Mouse (Mus musculus) limb, embryonic 11.5 days (tissue): ENCODE results near the gene Tbx10. TPM values are rescaled to one million over a fixed set of nuclear protein-coding genes. Genes with fewer than 3 reads are reported as not detected.
A peak's percentile ranks its signal among the peaks of the same experiment; 100 is the strongest.
"Not testable (repeated sequence)": the region's sequence is repeated elsewhere in the genome, so short reads cannot be mapped to it uniquely, and the experiment has no call there.

Experiments
- ATAC-seq: fragments of 200-750 bp; cut with Nextera tagmentation; 2 replicates; pipeline ENCODE4 v1.8.0; 2017; ENCODE audit warnings: low read depth; ENCODE audit not compliant: insufficient number of reproducible peaks, low FRiP score, low TSS enrichment
- DNase-seq: peaks from one replicate; pipeline ENCODE4 v3.0.0-alpha.2; 2015; ENCODE audit warnings: low spot score
- H3K27ac ChIP-seq: fragments of 300-500 bp; sonication (generic); replicated peaks from 2 replicates; pipeline ENCODE4 v1.5.1; 2014; ENCODE audit warnings: low read depth, mild to moderate bottlenecking, low read length
- H3K27me3 ChIP-seq: fragments of 300-500 bp; sonication (generic); 2 replicates; pipeline ENCODE4 v1.6.1; 2014; ENCODE audit warnings: mild to moderate bottlenecking, low read length, mixed read lengths; ENCODE audit not compliant: control insufficient read depth, insufficient read depth
- H3K36me3 ChIP-seq: fragments of 300-500 bp; sonication (generic); 2 replicates; pipeline ENCODE4 v1.6.1; 2014; ENCODE audit warnings: mild to moderate bottlenecking, low read length, moderate library complexity, mixed read lengths; ENCODE audit not compliant: control insufficient read depth, insufficient read depth
- H3K4me1 ChIP-seq: fragments of 300-500 bp; sonication (generic); 2 replicates; pipeline ENCODE4 v1.6.1; 2014; ENCODE audit warnings: low read length, mixed read lengths; ENCODE audit not compliant: control insufficient read depth, insufficient read depth
- H3K4me2 ChIP-seq: fragments of 300-500 bp; sonication (generic); 2 replicates; pipeline ENCODE4 v1.6.1; 2014; ENCODE audit warnings: low read depth, mild to moderate bottlenecking, moderate library complexity; ENCODE audit not compliant: severe bottlenecking
- H3K4me3 ChIP-seq: fragments of 300-500 bp; sonication (generic); 2 replicates; pipeline ENCODE4 v1.5.1; 2014; ENCODE audit warnings: low read depth, low read length
- H3K9ac ChIP-seq: fragments of 300-500 bp; sonication (generic); 2 replicates; pipeline ENCODE4 v1.6.1; 2014; ENCODE audit warnings: mild to moderate bottlenecking, low read length
- H3K9me3 ChIP-seq: fragments of 300-500 bp; sonication (generic); 2 replicates; pipeline ENCODE4 v1.6.1; 2016; ENCODE audit warnings: low read length; ENCODE audit not compliant: control insufficient read depth
- WGBS: fragments of 180-500 bp; shearing (Covaris S2); extraction: QIAGEN DNeasy Blood & Tissue Kit; methylation state at CpG from one replicate; pipeline ENCODE4 v1.1.7; 2014; 5-methylcytosine and 5-hydroxymethylcytosine counted together
- polyA plus RNA-seq: library from polyadenylated mRNA; unstranded; fragments of >200 nt; fragmentation: Nextera tagmentation; extraction: Ambion mirVana; gene quantifications from 2 replicates; pipeline ENCODE4 v1.2.1, GENCODE M21; 2014

The Tbx10 gene
- polyA plus RNA-seq, 1 experiment from 2014 or later, result 0.08 TPM

GRCm38 (mm10) chr19:3964030-3964429, 28.5 kb upstream of the Tbx10 start:
- ATAC-seq, result no peak
- 77% methylated on average over 4 of the region's 4 CpGs for WGBS
- H3K4me3 ChIP-seq, result no peak overlapping the region

GRCm38 (mm10) chr19:3966330-3967075, 26.0 kb upstream of the Tbx10 start:
- no peak for ATAC-seq

More at GRCm38 (mm10) chr19:3964030-3964429, 28.5 kb upstream of the Tbx10 start:
- Histone ChIP-seq H3K9me3 (no peaks in the 10 kb centered on the region), H3K36me3 (no peaks in the 10 kb centered on the region), H3K9ac (no peak overlapping the region), H3K4me1 (no peaks in the 10 kb centered on the region), H3K27ac (no peak overlapping the region), H3K27me3 (no peaks in the 10 kb centered on the region), H3K4me2 (no peak overlapping the region)
- no peak for DNase-seq

GRCm38 (mm10) chr19:3967258-3967657, 25.3 kb upstream of the Tbx10 start:
- WGBS, result 57% methylated on average over 3 of the region's 3 CpGs
- Histone ChIP-seq H3K4me1 (0 out of 2 replicates have a peak, but pooled peaks cover under 1% of the 10 kb centered on the region), H3K27ac (no peak overlapping the region), H3K9ac (no peak overlapping the region), H3K4me3 (no peak overlapping the region), H3K27me3 (no peaks in the 10 kb centered on the region), H3K36me3 (no peaks in the 10 kb centered on the region), H3K4me2 (no peak overlapping the region), H3K9me3 (no peaks in the 10 kb centered on the region)
- DNase-seq (no peak), ATAC-seq (no peak)

More at GRCm38 (mm10) chr19:3966330-3967075, 26.0 kb upstream of the Tbx10 start:
- Histone ChIP-seq H3K27me3 (no peaks in the 10 kb centered on the region), H3K27ac (no peak overlapping the region), H3K9ac (no peak overlapping the region), H3K4me2 (no peak overlapping the region), H3K36me3 (no peaks in the 10 kb centered on the region), H3K4me3 (no peak overlapping the region), H3K4me1 (no peaks in the 10 kb centered on the region), H3K9me3 (no peaks in the 10 kb centered on the region)
- 73% methylated on average over 11 of the region's 11 CpGs for WGBS
- DNase-seq, result no peak

GRCm38 (mm10) chr19:3972229-3972628, 20.3 kb upstream of the Tbx10 start, which contains the start of gene Aldh3b2:
Aldh3b2 (plus strand) TSS chr19:3972328.
- Histone ChIP-seq H3K9ac (no peak within 1 kb of the TSS), H3K27me3 (no peaks in the 10 kb centered on the region), H3K27ac (no peak within 1 kb of the TSS)

GRCm38 (mm10) chr19:3974608-3975007, 17.9 kb upstream of the Tbx10 start:
- H3K4me1 ChIP-seq, H3K27me3 ChIP-seq, H3K9me3 ChIP-seq, H3K4me3 ChIP-seq, DNase-seq, H3K9ac ChIP-seq, H3K27ac ChIP-seq, ATAC-seq, H3K4me2 ChIP-seq, H3K36me3 ChIP-seq: not testable (repeated sequence)
- WGBS, result 86% methylated on average over 6 of the region's 6 CpGs

More at GRCm38 (mm10) chr19:3972229-3972628, 20.3 kb upstream of the Tbx10 start, which contains the start of gene Aldh3b2:
- Histone ChIP-seq H3K4me1 (0 out of 2 replicates have a peak, but pooled peaks cover 2% of the 10 kb centered on the region), H3K4me3 (no peak within 1 kb of the TSS), H3K9me3 (no peaks in the 10 kb centered on the region), H3K4me2 (no peak within 1 kb of the TSS), H3K36me3 (no peaks in the 10 kb centered on the region)
- ATAC-seq (no peak), DNase-seq (peak; percentile 47)
- WGBS, result 25% methylated on average over 9 of the region's 9 CpGs

GRCm38 (mm10) chr19:3975866-3976265, 16.7 kb upstream of the Tbx10 start:
- WGBS, result 69% methylated on average over 2 of the region's 2 CpGs
- Histone ChIP-seq H3K4me2 (no peak overlapping the region), H3K9me3 (no peaks in the 10 kb centered on the region), H3K36me3 (no peaks in the 10 kb centered on the region), H3K9ac (no peak overlapping the region), H3K27me3 (no peaks in the 10 kb centered on the region), H3K4me3 (no peak overlapping the region), H3K27ac (no peak overlapping the region), H3K4me1 (0 out of 2 replicates have a peak, but pooled peaks cover 2% of the 10 kb centered on the region)
- ATAC-seq, result no peak
- no peak for DNase-seq

GRCm38 (mm10) chr19:3980309-3980708, 12.2 kb upstream of the Tbx10 start:
- Histone ChIP-seq H3K27me3 (no peaks in the 10 kb centered on the region), H3K27ac (no peak overlapping the region), H3K36me3 (no peaks in the 10 kb centered on the region), H3K9me3 (no peaks in the 10 kb centered on the region), H3K4me1 (0 out of 2 replicates have a peak, but pooled peaks cover 2% of the 10 kb centered on the region), H3K4me2 (no peak overlapping the region), H3K4me3 (no peak overlapping the region), H3K9ac (no peak overlapping the region)
- peak; percentile 86 for DNase-seq
- peak; percentile 69; the same call in 1 of the 2 replicates for ATAC-seq
- 9% methylated on average over 4 of the region's 4 CpGs for WGBS

- Histone ChIP-seq H3K9me3 (no peaks in the 10 kb centered on the region), H3K4me2 (no peak overlapping the region), H3K27ac (no peak overlapping the region), H3K36me3 (no peaks in the 10 kb centered on the region), H3K27me3 (no peaks in the 10 kb centered on the region), H3K9ac (no peak overlapping the region), H3K4me3 (no peak overlapping the region), H3K4me1 (0 out of 2 replicates have a peak, but pooled peaks cover 4% of the 10 kb centered on the region)
- DNase-seq, result no peak
- whole genome bisulfite sequencing, result 69% methylated on average over 9 of the region's 9 CpGs
- ATAC-seq, result no peak
Observed at GRCm38 (mm10) chr19:3980917-3981316, 11.6 kb upstream of the Tbx10 start.
